Mouse (Mus musculus): ENCODE data around the gene Car12.

DNA sequence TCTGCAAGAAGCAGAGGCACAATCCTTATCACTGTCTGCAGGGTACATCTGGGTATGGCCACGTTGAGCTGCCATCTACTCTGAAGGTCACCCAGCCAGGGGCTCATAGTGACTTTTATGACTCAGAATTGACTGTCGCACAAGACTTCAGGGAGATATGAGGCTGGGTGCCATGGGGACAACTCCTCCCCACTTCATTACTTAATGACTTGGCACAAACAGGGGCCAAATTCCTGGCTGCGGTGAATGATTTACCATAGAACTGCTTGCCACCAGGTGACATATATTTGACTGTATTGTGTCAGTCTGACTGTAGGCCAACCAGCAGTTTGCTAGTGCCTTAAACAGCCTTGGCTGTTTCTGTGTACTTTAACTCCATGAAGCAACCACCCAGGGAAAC, 55.8 kb downstream of the Car12 start:
- TF ChIP-seq CTCF (IDR thresholded peaks at IDR 0.05; ENCODE audit: extremely low read depth, insufficient read length, insufficient replicate concordance, low read depth, low read length) (no peak), POLR2A (IDR thresholded peaks at IDR 0.05; ENCODE audit: low read depth, low read length) (no peak)
